Mouse (Mus musculus): ENCODE data around the gene Slc25a54. TPM values are rescaled to one million over a fixed set of nuclear protein-coding genes. Genes with fewer than 3 reads are reported as not detected.

Slc25a54 gene
- polyA plus RNA-seq, 1 experiment = not detected

GRCm38 (mm10) chr3:109046428-109046827 is 33.8 kb upstream of the Slc25a54 start:
- Histone ChIP-seq H3K36me3 (ENCODE audit: control insufficient read depth, insufficient read depth, low read length) (no peaks in the 10 kb centered on the region), H3K4me1 (ENCODE audit: control insufficient read depth, insufficient read depth, low read length) (no peaks in the 10 kb centered on the region; the same call in 1 of the 2 replicates), H3K4me3 (ENCODE audit: insufficient read depth, low read depth, low read length) (no peak overlapping the region), H3K27me3 (replicated peaks; ENCODE audit: control insufficient read depth, insufficient read depth, low read length) (no peaks in the 10 kb centered on the region), H3K27ac (ENCODE audit: insufficient read depth, low read depth, low read length) (no peak overlapping the region)
- 91% methylated on average over 3 of the region's 3 CpGs for whole genome bisulfite sequencing
- no peak for DNase-seq
- TF ChIP-seq POLR2A (IDR thresholded peaks at IDR 0.05; ENCODE audit: low read depth, low read length) = no peak
- no peak for TF ChIP-seq CTCF (conservative IDR thresholded peaks at IDR 0.05; ENCODE audit: insufficient read depth, insufficient read length, low read depth, low read length)

- 42% methylated on average over 6 of the region's 6 CpGs for WGBS
- no peak for DNase-seq
- no peak for TF ChIP-seq POLR2A (IDR thresholded peaks at IDR 0.05; ENCODE audit: low read depth, low read length)
- peak; percentile 31; the same call in 1 of the 2 replicates for TF ChIP-seq CTCF (conservative IDR thresholded peaks at IDR 0.05; ENCODE audit: insufficient read depth, insufficient read length, low read depth, low read length)
Observed at GRCm38 (mm10) chr3:109047707-109048283, 32.5 kb upstream of the Slc25a54 start.

GRCm38 (mm10) chr3:109051056-109051945 is 29.0 kb upstream of the Slc25a54 start:
- Histone ChIP-seq H3K27me3 (replicated peaks; ENCODE audit: control insufficient read depth, insufficient read depth, low read length) (no peaks in the 10 kb centered on the region), H3K36me3 (ENCODE audit: control insufficient read depth, insufficient read depth, low read length) (no peaks in the 10 kb centered on the region), H3K4me1 (ENCODE audit: control insufficient read depth, insufficient read depth, low read length) (no peaks in the 10 kb centered on the region; the same call in 1 of the 2 replicates), H3K4me3 (ENCODE audit: insufficient read depth, low read depth, low read length) (no peak overlapping the region), H3K27ac (ENCODE audit: insufficient read depth, low read depth, low read length) (no peak overlapping the region; the same call in 1 of the 2 replicates)
- no peak for TF ChIP-seq POLR2A (IDR thresholded peaks at IDR 0.05; ENCODE audit: low read depth, low read length)
- TF ChIP-seq CTCF (conservative IDR thresholded peaks at IDR 0.05; ENCODE audit: insufficient read depth, insufficient read length, low read depth, low read length) = no peak
- peak; percentile 30 for DNase-seq
- 22% methylated on average over 11 of the region's 11 CpGs for WGBS

More at GRCm38 (mm10) chr3:109047707-109048283, 32.5 kb upstream of the Slc25a54 start:
- H3K27me3 ChIP-seq (replicated peaks; ENCODE audit: control insufficient read depth, insufficient read depth, low read length) = no peaks in the 10 kb centered on the region
- no peaks in the 10 kb centered on the region; the same call in 1 of the 2 replicates for H3K4me1 ChIP-seq (ENCODE audit: control insufficient read depth, insufficient read depth, low read length)
- H3K36me3 ChIP-seq (ENCODE audit: control insufficient read depth, insufficient read depth, low read length) = no peaks in the 10 kb centered on the region
- H3K4me3 ChIP-seq (ENCODE audit: insufficient read depth, low read depth, low read length) = no peak overlapping the region
- no peak overlapping the region for H3K27ac ChIP-seq (ENCODE audit: insufficient read depth, low read depth, low read length)

GRCm38 (mm10) chr3:109051946-109052331 is 28.3 kb upstream of the Slc25a54 start:
- no peak for DNase-seq
- TF ChIP-seq CTCF (conservative IDR thresholded peaks at IDR 0.05; ENCODE audit: insufficient read depth, insufficient read length, low read depth, low read length) (no peak), POLR2A (IDR thresholded peaks at IDR 0.05; ENCODE audit: low read depth, low read length) (no peak)
- Histone ChIP-seq H3K36me3 (ENCODE audit: control insufficient read depth, insufficient read depth, low read length) (no peaks in the 10 kb centered on the region), H3K27me3 (replicated peaks; ENCODE audit: control insufficient read depth, insufficient read depth, low read length) (no peaks in the 10 kb centered on the region), H3K27ac (ENCODE audit: insufficient read depth, low read depth, low read length) (no peak overlapping the region), H3K4me1 (ENCODE audit: control insufficient read depth, insufficient read depth, low read length) (no peaks in the 10 kb centered on the region; the same call in 1 of the 2 replicates), H3K4me3 (ENCODE audit: insufficient read depth, low read depth, low read length) (no peak overlapping the region)
- WGBS = 71% methylated on average over 6 of the region's 6 CpGs

- Histone ChIP-seq H3K4me1 (ENCODE audit: control insufficient read depth, insufficient read depth, low read length) (no peaks in the 10 kb centered on the region), H3K4me3 (ENCODE audit: insufficient read depth, low read depth, low read length) (no peak overlapping the region), H3K27me3 (replicated peaks; ENCODE audit: control insufficient read depth, insufficient read depth, low read length) (no peaks in the 10 kb centered on the region), H3K36me3 (ENCODE audit: control insufficient read depth, insufficient read depth, low read length) (no peaks in the 10 kb centered on the region), H3K27ac (ENCODE audit: insufficient read depth, low read depth, low read length) (no peak overlapping the region)
- no peak for DNase-seq
- WGBS = 61% methylated on average over 8 of the region's 8 CpGs
- TF ChIP-seq POLR2A (IDR thresholded peaks at IDR 0.05; ENCODE audit: low read depth, low read length) (no peak), CTCF (conservative IDR thresholded peaks at IDR 0.05; ENCODE audit: insufficient read depth, insufficient read length, low read depth, low read length) (no peak)
Observed at GRCm38 (mm10) chr3:109059903-109060302, 20.4 kb upstream of the Slc25a54 start.

DNA sequence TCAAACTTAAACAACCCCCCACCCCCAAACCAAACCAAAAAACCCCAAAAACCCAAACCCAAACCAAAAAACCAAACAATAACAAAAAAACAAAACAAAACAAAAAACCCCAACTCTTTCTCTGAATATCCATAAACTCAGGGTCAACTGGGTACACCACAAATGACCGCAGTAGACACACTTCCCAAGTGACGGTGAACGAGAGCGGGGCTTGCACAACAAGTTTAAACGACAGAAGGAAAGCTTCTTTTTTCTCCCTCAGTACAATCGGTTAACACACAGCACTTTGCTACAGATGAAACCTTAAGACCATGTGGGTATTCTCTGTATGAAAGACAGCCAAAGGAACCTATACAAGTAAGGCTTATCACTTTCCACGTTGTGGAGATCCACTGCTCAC is 17.9 kb upstream of the Slc25a54 start:
- Histone ChIP-seq H3K4me3 (ENCODE audit: insufficient read depth, low read depth, low read length) (no peak overlapping the region), H3K36me3 (ENCODE audit: control insufficient read depth, insufficient read depth, low read length) (no peaks in the 10 kb centered on the region), H3K27me3 (replicated peaks; ENCODE audit: control insufficient read depth, insufficient read depth, low read length) (no peaks in the 10 kb centered on the region), H3K27ac (ENCODE audit: insufficient read depth, low read depth, low read length) (no peak overlapping the region), H3K4me1 (ENCODE audit: control insufficient read depth, insufficient read depth, low read length) (no peaks in the 10 kb centered on the region)
- TF ChIP-seq CTCF (conservative IDR thresholded peaks at IDR 0.05; ENCODE audit: insufficient read depth, insufficient read length, low read depth, low read length) (no peak), POLR2A (IDR thresholded peaks at IDR 0.05; ENCODE audit: low read depth, low read length) (no peak)
- DNase-seq = no peak
- 77% methylated on average over 7 of the region's 7 CpGs for WGBS

DNA sequence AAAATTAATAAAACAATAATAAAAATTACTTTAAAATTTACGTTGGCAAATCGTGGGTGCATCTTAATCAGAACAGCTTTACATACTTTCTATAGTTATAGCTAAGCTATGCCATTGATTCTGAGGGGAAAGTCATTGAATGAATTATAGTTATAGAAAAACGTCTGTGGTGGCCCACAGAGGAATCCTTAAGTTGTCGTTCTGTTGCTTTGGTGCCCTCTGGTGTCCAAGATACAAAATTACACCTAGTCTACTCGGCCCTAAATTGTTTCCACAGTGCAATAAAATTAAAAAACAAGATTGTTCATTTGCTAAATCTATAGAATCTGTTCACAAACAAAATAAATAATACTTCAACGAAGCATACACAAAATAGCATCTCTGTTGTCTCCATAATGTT is 17.3 kb upstream of the Slc25a54 start:
- no peaks in the 10 kb centered on the region for H3K36me3 ChIP-seq (ENCODE audit: control insufficient read depth, insufficient read depth, low read length)
- TF ChIP-seq CTCF (conservative IDR thresholded peaks at IDR 0.05; ENCODE audit: insufficient read depth, insufficient read length, low read depth, low read length) (peak; percentile 35; the same call in 1 of the 2 replicates), POLR2A (IDR thresholded peaks at IDR 0.05; ENCODE audit: low read depth, low read length) (no peak)
- H3K27ac ChIP-seq (ENCODE audit: insufficient read depth, low read depth, low read length) = no peak overlapping the region
- 1% methylated on average over 6 of the region's 6 CpGs for WGBS
- H3K4me3 ChIP-seq (ENCODE audit: insufficient read depth, low read depth, low read length) = no peak overlapping the region
- peak; percentile 59 for DNase-seq
- H3K27me3 ChIP-seq (replicated peaks; ENCODE audit: control insufficient read depth, insufficient read depth, low read length) = no peaks in the 10 kb centered on the region
- H3K4me1 ChIP-seq (ENCODE audit: control insufficient read depth, insufficient read depth, low read length) = no peaks in the 10 kb centered on the region

Data from kidney, adult 2 months (tissue).